Mouse (Mus musculus) lung, adult 18-20 months (tissue): ENCODE data around the gene Arrb2.
"Not testable (repeated sequence)": the region's sequence is repeated elsewhere in the genome, so short reads cannot be mapped to it uniquely, and the experiment has no call there.

Experiments used
- DNase-seq, 2 experiments: peaks; one replicate each; pipeline ENCODE4 v3.0.0; 2022; ENCODE audit warnings: mixed read lengths in 2 of 2

Gene Arrb2

DNA sequence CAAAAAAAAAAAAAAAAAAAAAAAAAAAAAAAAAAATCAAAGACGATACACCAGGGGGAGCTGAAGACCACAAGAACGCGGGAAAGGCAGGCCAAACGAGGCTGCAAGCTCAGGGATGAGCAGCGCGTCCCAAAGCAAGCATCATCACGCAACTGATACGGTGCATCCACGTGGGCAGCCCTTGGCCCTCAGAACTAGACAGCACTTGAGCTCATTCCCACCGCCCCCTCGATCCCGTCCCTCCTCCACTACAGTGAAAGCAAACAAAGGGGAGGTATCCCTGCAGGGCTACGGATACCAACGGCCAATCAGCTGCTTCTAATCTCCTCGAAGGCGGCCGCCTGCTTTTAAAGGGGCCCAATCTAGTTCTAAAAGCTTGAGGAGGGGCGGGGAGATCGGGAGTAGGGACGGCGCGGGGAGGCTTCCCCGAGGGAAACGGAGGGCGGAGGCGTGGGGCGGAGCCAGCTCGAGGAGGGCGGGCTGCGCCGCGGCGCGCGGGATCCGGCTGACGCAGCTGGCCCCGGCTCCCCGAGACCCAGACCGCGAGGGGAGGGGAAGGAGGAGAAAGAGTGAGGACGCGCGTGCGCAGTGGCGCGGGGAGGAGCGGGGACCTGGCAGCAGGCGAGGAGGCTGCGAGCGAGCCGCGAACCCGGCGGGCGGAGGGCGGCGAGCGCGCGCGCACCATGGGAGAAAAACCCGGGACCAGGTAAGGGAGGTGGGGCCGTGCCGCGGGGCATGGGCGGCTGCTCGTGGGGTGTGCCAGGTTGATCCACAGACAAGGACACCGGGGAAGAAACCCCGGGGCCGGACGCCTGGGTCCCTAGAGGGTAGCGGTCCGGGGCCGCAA is at the start of gene Arrb2:
Arrb2 (plus strand) TSS at position 588 of the 847 bp plus-strand sequence.
- DNase-seq: peak; percentile 99

- no peak for DNase-seq
These were observed 48.3 kb upstream of the Arrb2 start for GRCm38 (mm10) chr11:70384136-70384535.

- no peak for DNase-seq
These were observed 45.0 kb upstream of the Arrb2 start for GRCm38 (mm10) chr11:70387436-70387835.

DNA sequence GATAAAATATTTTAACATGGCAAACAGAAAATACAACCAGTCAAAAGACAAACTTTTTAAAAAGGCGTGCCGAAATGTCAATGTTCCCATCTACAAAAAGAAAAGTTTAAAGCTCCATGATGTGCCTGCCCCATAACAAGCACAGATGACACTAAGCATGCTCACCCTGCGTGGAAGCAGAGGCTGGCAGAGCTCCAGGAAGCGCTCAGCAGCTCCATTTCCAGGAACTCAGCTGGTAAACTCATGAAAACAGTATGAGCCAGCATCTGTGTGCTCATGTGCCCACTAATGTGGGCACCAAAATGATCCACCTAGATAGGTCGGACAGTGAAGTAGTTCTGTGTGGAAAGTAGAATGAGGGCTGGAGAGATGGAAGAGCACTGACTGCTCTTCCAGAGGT is 43.0 kb upstream of the Arrb2 start:
- DNase-seq: no peak

DNA sequence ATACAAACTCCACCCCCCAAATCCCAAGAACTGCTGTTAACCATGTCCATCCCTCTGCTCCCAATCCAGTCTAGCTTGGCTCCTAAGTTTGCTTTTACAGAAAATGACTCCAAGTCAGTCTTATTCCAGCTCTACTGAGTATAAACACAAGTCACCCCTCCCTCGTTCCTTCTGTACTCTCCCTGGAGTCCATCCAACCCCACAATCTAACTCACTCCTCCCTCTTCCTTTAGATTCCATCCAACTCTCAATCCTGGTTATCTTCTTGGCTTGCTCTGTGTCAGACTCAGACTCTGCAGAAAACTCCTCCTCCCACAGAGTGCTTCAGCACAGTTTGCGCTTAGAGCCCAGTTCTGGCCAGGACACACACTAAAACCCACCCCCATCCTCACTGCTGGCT is 28.8 kb upstream of the Arrb2 start:
- DNase-seq: peak; percentile 16 to 30

DNA sequence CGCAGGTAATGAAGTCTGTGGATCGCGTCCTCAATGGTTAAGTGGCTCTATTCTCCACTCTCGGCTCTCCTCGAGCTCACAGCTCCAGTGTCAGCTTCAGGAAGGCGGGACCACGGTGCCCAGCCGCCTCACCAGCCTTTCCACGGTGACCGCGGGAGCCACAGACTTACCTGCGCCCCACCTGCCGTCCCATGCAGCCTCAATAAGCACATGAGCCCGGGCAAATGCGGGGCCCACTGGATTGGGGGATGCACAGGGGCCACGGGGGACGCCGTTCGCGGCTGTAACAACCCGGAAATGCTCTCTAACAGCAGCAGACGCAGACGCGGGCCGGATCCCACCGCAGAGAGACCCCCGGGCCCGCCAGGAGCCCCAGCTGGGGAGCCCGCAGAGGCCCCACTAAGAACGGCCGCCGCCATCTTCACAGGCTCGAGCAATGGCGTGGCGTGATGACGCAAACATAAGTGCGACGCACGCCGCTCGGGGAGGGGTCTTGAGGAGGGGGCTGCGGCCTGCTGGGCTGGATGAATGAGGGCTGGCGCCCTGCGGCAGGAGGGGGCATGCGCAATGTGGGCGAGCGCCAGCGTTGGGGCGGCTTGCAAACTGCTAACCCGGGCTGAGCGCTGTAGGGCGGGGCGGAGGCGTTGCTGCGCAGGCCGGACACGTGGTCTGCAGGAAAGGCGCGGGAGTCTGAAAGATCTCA is 22.7 kb upstream of the Arrb2 start, which contains the start of gene Pelp1:
Pelp1 (minus strand) TSS at position 438 of the 703 bp plus-strand sequence.
- DNase-seq: peak; percentile 85 to 87

DNA sequence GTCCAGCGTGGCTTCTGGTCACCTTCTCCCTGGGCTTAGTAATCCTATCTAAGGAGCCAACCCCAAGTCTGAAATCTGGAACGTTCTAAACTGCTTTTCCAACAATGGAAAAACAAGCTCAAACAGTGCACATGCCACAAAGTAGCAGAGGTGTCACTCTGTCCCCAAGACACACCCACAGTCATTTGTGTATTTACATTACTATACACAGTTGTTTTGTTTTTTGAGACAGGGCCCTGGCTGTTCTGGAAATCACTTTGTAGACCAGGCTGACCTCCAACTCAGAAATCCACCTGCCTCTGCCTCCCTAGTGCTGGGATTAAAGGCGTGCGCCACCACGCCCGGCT is 22.2 kb upstream of the Arrb2 start:
- DNase-seq: no peak

DNA sequence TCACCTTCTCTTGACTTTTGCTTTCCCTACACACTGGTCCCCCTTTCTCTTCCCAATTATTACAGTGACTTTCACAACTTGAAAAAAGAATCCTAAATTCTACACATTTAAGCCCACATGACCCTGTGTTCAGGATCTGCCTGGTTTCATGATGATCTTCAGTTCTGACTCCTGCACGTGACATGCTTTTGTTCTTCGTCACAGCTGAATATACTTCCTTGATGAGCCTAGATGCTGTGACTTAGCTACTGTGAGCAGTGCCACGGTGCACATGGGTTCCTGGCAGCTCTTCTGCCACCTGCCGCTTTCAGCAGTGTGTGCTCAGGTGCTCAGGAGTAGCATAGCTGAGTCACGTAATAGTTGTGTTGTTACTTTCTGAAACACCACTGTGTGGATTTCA is 19.8 kb upstream of the Arrb2 start:
- DNase-seq: no peak

DNA sequence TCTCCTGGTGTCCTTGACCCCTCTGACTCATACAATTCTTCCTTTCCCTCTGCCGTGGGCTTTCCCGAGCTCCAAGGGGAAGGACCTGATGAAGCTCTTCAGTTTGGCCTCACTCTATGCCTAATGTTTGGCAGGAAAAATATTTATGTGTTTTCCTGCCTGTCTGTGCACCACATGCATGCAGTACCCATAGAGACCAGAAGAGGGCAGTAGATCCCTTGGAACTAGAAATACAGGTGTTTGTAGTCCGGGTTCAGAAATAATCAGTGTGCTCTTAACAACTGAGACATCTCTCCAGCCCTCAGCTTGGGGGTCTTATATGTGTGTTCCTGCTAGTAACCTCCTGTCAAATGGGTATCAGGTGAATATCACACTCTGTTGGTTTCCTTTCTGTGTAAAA is 18.5 kb upstream of the Arrb2 start:
- peak; percentile 55 to 72 for DNase-seq

GRCm38 (mm10) chr11:70418199-70418598 is 14.2 kb upstream of the Arrb2 start:
- no peak for DNase-seq

- DNase-seq: no peak
These were observed 12.9 kb upstream of the Arrb2 start for GRCm38 (mm10) chr11:70419486-70419885.

DNA sequence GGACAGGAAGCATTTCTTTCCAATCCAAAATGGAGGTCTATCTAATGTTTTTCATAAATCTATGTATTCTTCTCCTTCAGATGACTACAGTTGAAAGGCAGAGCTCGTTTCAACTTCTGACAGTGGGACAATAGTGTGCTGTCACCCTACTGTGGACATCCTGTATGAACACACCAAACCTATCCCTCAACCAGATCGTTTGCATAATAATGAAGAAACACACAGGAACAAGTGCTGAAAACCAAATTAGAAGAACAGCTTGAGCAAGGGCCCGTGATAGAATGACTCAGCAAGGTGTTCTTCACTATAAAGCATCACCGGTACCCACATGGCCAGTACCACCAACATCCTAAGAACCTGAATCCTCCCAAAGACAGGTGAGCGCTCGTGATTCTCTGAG is 5.8 kb upstream of the Arrb2 start:
- DNase-seq: not testable (repeated sequence)

- DNase-seq: no peak
These were observed 861 bp upstream of the Arrb2 start for GRCm38 (mm10) chr11:70431574-70431973.

DNA sequence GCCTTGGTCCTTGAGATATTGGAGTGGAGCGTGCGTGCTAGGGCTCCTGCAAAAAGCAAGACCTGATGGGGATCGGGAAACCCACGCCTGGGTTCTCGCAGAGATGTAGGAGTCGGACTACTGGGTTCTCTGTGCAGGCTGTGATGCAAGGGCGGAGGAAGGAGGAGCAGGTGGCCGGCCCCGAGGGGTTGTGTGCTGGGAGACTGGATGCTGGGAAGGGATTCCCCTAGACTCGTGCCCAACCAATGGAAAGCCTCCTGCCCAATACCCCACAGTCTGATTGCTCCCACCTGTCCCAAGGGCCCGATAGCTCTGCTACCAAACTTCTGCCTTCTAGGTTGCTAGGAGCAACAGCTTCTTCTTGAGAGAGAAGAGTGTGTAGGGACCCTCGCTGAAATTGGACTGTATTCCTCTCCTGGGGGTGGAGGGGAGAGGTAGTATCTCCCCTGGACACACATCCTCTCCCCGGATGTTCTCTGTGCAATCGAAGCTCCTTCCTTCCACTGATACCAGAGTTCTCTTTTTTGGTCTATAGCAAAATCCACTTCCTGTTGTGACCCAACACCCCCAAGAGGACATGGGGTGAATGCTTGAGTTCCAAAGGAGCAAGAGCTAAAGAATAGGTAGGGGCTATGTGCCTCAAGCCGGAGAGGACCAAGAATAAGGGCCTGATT is 597 bp downstream of the Arrb2 start:
- no peak for DNase-seq

DNA sequence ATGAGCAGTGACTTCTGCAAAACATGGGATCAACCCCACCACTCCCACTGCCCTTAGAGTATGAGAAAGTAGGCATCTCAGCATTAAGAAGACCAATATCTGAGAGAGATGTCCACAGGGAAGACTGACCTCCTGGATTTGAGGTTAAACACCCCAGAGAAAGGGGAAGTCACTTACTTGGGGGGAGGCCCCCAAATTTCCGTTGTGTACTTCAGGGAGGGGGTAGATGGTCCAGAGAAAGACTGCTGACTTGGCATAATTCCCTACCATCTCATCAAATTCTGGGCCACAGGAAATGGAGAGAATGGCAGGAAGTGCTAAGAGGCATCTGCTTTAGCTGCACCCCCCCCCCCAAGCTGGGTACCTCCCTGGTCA is 1.1 kb downstream of the Arrb2 start:
- no peak for DNase-seq

DNA sequence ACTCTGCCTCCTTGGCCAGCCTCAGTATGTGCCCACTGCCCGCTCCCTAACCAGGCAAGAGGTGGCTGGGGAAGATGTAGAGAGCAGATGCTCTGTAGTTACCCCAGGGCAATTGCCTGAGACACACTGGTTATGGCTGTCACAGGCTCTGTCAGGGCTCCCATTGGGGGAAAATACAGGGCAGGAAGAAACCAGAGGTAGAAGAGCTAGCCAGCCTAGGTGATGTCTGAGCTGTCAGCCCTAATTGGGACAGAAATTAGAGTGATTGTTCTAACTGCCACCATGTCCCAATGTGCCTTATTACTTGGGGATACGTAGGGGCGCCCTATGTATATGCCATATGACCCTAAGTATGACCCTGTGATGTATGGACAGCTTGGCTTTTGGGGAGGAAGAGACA is 1.5 kb downstream of the Arrb2 start:
- no peak for DNase-seq

DNA sequence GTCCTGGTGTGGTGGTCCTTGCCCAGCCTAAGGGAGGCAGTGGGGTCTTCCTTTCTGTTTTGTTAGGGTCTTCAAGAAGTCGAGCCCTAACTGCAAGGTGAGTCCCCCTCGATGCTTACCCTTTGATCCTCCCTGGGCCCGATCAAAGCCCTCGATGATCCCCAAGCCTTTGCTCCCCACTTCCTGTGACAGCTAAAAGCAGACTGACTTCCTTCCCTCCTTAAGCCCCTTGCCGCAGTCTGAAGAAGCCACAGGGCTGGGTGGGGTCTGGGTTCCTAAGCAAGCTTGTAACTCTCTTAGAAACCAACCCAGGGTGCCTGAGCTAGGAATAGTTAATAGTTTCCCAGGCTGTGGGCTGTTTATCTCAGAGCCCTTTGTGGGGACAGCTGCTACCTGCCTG is 3.0 kb downstream of the Arrb2 start:
- no peak for DNase-seq

DNA sequence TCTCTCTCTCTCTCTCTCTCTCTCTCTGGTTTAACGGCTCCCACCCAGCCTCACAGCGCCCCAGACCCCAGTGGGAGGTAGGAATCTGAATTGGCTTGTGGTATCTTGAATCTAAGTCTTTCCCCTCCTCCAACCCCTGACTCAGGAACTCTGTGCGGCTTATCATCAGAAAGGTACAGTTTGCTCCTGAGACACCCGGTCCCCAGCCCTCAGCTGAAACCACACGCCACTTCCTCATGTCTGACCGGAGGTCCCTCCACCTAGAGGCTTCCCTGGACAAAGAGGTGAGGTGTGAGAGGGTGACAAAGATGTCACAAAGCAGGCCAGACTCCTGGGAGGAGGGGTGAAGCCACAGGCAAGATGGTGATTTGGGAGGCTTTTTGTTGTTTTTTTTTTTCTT is 5.0 kb downstream of the Arrb2 start:
- DNase-seq: no peak

DNA sequence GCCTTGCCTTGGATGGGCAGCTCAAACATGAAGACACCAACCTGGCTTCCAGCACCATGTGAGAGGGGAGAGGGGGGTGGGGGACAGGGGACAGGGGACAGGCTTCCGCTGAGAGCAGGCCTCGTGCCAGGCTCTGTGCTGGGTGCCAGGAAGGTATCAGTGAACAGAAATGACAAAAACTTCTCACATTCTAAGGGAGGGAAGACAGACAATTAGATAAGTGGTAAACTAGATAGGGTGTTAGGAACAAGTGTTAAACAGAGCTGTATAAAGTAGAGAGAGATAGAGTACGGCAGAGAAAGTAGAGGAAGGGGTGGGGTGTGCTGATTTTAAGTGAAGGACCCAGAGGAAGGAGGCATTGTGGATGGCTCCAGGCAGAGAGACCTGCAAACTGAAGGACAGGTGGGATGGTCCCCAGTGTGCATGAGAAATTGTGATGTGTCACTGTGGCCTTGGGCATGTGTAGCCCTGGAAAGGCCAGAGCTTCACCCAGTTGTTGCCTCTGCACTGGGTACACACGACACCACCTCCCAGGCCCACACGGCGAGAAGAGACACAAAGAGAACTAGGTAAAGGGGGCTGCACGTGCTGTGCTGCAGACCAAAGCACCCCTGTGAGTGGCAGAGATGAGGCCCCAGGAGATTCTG is 6.4 kb downstream of the Arrb2 start:
- DNase-seq: no peak

GRCm38 (mm10) chr11:70440637-70441036 is 8.2 kb downstream of the Arrb2 start:
- DNase-seq: peak; percentile 26 to 29

DNA sequence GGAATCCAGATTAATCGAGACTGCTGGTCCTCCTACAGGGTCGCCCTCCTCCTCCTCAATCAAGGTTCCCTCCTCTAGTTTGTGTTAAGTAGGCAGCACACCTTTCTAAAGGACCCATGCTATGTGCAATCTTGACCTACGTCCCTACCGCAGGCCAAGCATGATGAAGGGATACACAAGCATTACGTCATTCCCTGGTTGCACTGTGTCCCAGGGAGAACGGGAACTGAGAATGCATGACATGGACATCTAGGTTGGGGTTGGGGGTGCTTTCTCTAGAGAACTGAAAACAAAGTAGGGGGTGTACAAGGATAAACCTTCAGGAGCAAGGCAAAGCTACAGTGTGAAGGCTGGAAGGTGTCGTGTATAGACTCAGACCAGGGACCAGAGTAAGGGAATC is 9.4 kb downstream of the Arrb2 start:
- DNase-seq: no peak

DNA sequence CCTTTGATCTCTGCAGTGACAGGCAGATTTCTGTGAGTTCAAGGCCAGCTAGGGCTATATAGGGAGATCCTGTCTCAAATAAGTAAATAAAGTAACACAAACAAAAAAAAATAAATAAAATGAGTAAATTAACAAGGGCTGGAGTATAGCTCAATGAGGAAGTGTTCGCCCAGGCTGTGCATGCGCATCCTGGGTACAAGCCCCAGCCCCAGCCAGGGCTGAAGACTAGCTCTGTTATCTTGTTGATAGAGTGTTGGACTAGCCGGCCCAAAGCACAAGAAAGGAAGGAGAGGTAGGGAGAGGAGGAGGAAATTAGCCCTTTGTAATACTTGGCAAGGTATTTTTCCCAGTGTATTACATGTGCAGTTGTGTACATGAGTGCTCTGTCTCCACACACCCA is 11.5 kb downstream of the Arrb2 start:
- DNase-seq: no peak

DNA sequence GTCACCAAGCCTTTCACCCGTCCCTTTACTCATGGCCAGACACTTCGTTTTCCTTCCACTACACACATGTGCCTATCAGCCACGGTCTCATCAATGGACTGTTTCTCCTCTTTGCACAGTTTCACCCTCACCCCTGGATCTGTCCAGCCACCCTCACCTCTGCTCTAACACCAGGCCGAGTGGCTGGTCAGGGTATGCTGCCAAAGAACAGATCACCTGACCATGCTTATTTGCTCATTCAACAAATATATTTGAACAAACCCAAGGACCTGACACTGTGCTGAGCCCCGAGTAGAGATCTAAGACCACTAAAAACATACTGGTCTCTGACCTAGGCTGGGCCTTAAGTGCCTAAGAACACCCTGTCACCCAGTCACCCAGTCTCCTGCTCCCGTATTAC is 12.2 kb downstream of the Arrb2 start:
- DNase-seq: peak; percentile 55 to 76
